Mouse (Mus musculus) monocyte, adult 59 days (primary cell): ENCODE data around the gene Isca1. TPM values are rescaled to one million over a fixed set of nuclear protein-coding genes. Genes with fewer than 3 reads are reported as not detected.

Source experiments
- total RNA-seq, 2 experiments: library from RNA; stranded (reverse); gene quantifications; one replicate each; pipeline ENCODE4 v1.2.4; 2023

Gene Isca1
- 10 to 100 TPM; 45.0 to 49.7 TPM for total RNA-seq

DNA sequence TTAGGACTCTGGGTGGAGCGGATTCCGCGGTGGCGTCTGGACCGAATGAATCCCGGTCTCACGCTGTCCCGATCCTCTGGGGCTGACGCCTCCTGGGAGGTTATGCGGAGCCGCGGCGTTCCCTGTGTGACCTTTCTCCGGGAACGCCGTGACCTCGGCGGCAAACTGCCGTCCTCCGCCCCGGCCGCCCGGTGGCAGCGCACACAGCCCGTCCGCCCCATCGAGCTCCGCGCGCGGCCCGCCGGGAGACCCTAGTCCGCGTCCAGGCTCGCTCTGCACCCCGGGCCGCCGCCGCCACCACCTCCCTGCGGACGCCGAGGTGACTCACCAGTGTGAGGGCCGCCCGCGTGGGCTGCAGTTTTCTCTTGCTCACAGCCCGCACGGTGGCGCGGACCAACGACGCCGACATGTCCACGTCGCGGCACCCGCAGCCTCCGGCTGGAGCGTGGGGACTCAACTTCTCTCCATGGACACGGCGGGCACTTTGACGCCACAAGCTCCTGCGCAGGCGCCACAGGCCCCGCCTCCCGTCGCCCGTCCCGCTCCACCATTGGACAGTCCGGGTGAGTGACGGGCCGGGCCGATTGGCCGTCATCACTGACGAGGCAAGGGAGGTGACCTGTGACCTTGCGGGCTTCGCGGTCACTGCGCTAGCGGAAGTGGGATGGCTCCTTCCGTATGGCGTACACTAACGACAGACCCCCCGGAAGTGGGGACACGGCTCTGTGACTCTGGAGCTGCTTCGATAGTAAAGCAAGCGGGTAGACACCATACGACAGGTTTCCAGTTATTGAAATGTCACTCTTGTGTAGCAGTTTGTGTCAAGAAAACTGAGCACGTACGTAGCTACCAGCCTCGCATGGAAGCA, at the start of gene Isca1:
TSS of gene Isca1 (minus strand) at position 515 of the 868 bp plus-strand sequence.

DNA sequence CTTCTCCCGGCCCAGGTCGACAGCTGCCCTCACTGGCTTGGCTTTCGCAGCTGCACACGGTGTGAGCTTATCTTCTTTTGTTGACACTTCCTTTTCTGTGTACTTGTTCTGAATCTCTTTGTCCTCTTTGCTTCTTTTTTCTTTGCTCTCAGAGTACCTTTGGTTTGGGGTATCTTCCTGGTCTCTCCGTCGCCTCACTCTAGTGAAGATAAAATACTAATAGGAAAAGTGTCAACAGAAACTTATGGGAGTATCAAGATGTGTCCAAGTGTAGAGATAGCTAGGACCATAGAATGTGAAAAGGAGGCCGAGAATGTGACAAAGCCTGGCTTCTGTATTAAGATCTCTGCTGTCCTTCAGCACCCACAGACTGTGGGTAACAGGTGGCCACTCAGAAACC, 12.5 kb upstream of the Isca1 start, which contains the start of gene Gm49354:
TSS of gene Gm49354 (minus strand) at position 101 of the 400 bp plus-strand sequence.

DNA sequence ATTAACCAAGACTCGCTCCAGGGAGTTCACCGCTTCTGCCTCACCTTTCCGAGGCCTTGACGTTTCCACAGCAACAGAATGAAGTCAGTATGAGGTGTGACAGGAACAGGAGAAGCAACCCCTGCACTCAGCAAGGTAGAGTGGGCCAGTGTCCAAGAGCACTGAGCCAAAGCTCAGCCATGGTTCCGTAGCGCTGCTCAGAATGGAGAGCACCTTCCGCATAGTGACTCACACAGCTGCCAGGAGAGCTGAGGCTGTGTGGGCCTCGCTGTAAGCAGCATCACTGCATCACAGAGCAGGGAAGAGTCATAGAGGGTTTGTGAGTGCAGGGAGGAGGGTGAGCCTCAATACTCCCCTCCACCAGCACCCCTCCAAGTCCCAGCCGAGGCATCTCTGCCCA, 22.9 kb downstream of the Isca1 start, which contains the start of gene 1700014D04Rik:
TSS of gene 1700014D04Rik (minus strand) at position 42 of the 400 bp plus-strand sequence.

DNA sequence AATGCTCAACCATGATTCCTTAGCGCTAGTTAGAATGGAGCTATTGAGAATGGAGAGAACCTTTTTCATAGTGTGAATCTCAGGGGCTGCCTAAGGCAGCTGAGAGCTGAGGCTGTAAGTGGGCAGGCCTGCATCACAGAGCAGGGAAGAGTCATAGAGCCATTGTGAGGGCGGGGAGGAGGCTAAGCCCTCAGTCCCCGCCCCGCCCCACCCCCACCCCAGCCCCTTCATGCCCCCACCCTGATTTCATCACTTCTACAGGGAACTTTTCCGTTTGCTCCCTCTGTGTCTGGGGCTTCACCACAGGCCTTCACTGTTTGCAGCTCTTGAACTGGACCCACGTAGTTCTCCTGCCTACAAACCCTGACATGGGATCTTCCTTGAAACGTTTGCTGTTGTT, 38.0 kb downstream of the Isca1 start, which contains the start of gene Spata31d1d:
TSS of gene Spata31d1d (minus strand) at position 101 of the 400 bp plus-strand sequence.

DNA sequence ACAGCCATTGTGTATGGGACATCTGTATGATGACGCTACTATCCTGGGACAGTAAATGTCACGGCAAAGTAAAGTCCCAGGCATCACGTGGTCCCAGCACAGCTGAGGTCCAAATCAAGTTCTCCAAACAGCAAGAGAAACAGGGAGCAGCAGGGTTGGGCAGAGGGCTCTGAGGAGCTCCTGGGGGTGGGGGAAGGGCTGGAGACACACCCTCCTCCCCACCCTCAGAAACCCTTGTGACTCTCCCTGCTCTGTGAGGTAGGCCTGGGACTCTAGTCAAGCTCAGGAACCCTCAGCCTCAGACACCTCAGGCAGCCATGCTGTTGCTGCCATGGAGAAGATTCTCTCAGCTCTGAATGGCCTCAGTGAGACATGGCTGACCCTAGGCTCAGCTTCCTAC, 57.6 kb downstream of the Isca1 start, which contains the start of gene Spata31d1b:
TSS of gene Spata31d1b (plus strand) at position 301 of the 400 bp plus-strand sequence.

DNA sequence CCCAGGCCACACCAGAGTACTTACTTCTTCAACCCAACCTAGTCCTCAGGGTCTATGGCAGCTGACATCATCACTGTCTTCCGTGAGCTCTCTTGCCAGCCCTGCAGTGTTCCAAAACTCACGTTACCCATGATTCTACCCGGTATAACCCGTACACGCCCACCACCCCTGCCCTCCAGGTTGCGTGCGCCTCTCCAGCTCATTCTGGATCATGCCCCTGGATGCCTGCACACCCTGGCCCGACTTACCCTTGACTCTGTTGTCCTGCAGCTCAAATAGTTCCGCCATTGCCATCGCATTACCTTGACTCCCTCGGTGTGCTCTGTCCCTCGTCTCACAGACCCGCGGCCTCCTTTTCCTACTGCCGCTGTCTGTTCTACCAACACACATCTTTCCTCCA, 59.4 kb downstream of the Isca1 start, which contains the start of gene Spata31d1a:
TSS of gene Spata31d1a (minus strand) at position 101 of the 400 bp plus-strand sequence.

Other genes with a start within 250 kb of the Isca1 start
- 10 to 100 TPM; 48.6 to 49.2 TPM for gene Agtpbp1, start 184.6 kb downstream of the Isca1 start, total RNA-seq
- gene Naa35, start 184.6 kb downstream of the Isca1 start, total RNA-seq: 10 to 100 TPM; 33.0 to 39.0 TPM
- gene Golm1, start 94.0 kb downstream of the Isca1 start, total RNA-seq: 10 to 100 TPM; 23.0 to 24.1 TPM
- not detected for gene 4921517D22Rik, start 75.7 kb downstream of the Isca1 start, total RNA-seq
- gene Spata31d1a, start 59.5 kb downstream of the Isca1 start, total RNA-seq: not detected
- gene Spata31d1b, start 57.5 kb downstream of the Isca1 start, total RNA-seq: not detected
- gene Spata31d1d, start 38.1 kb downstream of the Isca1 start, total RNA-seq: not detected
- gene 1700014D04Rik, start 23.1 kb downstream of the Isca1 start, total RNA-seq: not detected
- gene Gm49354, start 12.4 kb upstream of the Isca1 start, total RNA-seq: not detected
- 100 to 1,000 TPM; 254 to 268 TPM for gene Tut7, start 53.3 kb upstream of the Isca1 start, total RNA-seq